Mouse (Mus musculus) midbrain, postnatal 0 days (tissue): ENCODE results near the gene Dcx. TPM values are rescaled to one million over a fixed set of nuclear protein-coding genes. Genes with fewer than 3 reads are reported as not detected.

Experiments
- ATAC-seq: fragments of 200-750 bp; cut with Nextera tagmentation; 2 replicates; pipeline ENCODE4 v1.8.0; 2017; ENCODE audit warnings: moderate number of reproducible peaks, mild to moderate bottlenecking, moderate TSS enrichment, moderate library complexity; ENCODE audit not compliant: low FRiP score
- DNase-seq: peaks from one replicate; pipeline ENCODE4 v3.0.0-alpha.2; 2015; ENCODE audit warnings: low spot score
- H3K27ac ChIP-seq: fragments of 300-500 bp; sonication (generic); 2 replicates; pipeline ENCODE4 v1.5.1; 2014; ENCODE audit warnings: low read depth, mild to moderate bottlenecking, low read length, mixed read lengths
- H3K27me3 ChIP-seq: fragments of 300-500 bp; sonication (generic); 2 replicates; pipeline ENCODE4 v1.6.1; 2014; ENCODE audit warnings: low read length, control low read depth, mixed read lengths; ENCODE audit not compliant: insufficient read depth
- H3K36me3 ChIP-seq: fragments of 300-500 bp; sonication (generic); 2 replicates; pipeline ENCODE4 v1.6.1; 2014; ENCODE audit warnings: low read length, control low read depth, mixed read lengths; ENCODE audit not compliant: insufficient read depth
- H3K4me1 ChIP-seq: fragments of 300-500 bp; sonication (generic); 2 replicates; pipeline ENCODE4 v1.6.1; 2014; ENCODE audit warnings: mild to moderate bottlenecking, control low read depth, antibody characterized with exemption, low read length, mixed read lengths; ENCODE audit not compliant: insufficient read depth
- H3K4me2 ChIP-seq: fragments of 300-500 bp; sonication (generic); 2 replicates; pipeline ENCODE4 v1.6.1; 2014; ENCODE audit warnings: low read depth, mild to moderate bottlenecking, low read length, mixed read lengths; ENCODE audit not compliant: poor library complexity, severe bottlenecking
- H3K4me3 ChIP-seq: fragments of 300-500 bp; sonication (generic); 2 replicates; pipeline ENCODE4 v1.5.1; 2014; ENCODE audit warnings: low read depth, mild to moderate bottlenecking, low read length, moderate library complexity
- H3K9ac ChIP-seq: fragments of 300-500 bp; sonication (generic); replicated peaks from 2 replicates; pipeline ENCODE4 v1.6.1; 2014; ENCODE audit warnings: mild to moderate bottlenecking, low read length, moderate library complexity, mixed read lengths; ENCODE audit not compliant: poor library complexity, severe bottlenecking
- H3K9me3 ChIP-seq: fragments of 300-500 bp; sonication (generic); 2 replicates; pipeline ENCODE4 v1.6.1; 2016; ENCODE audit warnings: low read length, control low read depth
- CTCF ChIP-seq: IDR thresholded peaks from 2 replicates; pipeline ENCODE4 v1.5.1; 2016; ENCODE audit warnings: antibody characterized with exemption, mild to moderate bottlenecking
- WGBS: fragments of 180-500 bp; shearing (Covaris S2); extraction: QIAGEN DNeasy Blood & Tissue Kit; methylation state at CpG from one replicate; pipeline ENCODE4 v1.1.7; 2014; 5-methylcytosine and 5-hydroxymethylcytosine counted together
- polyA plus RNA-seq: library from polyadenylated mRNA; unstranded; fragments of >200 nt; fragmentation: Nextera tagmentation; extraction: Ambion mirVana; gene quantifications from 2 replicates; pipeline ENCODE4 v1.2.1, GENCODE M21; 2015
- total RNA-seq: library from RNA; depleted of rRNA; stranded (reverse); fragments of >200 nt; gene quantifications from 2 replicates; pipeline ENCODE4 v1.2.3, GENCODE M21; 2014

The Dcx gene
- total and polyA plus RNA-seq, 2 experiments from 2014 or later, result 134 to 245 TPM

GRCm38 (mm10) chrX:143893180-143893579 is 39.9 kb downstream of the Dcx start:
- no peak overlapping the region for H3K9ac ChIP-seq
- no peak for ATAC-seq
- H3K36me3 ChIP-seq, result no peaks in the 10 kb centered on the region
- WGBS, result 21% methylated on average over 3 of the region's 3 CpGs
- no peak for TF ChIP-seq CTCF
- no peak overlapping the region for H3K4me2 ChIP-seq
- H3K9me3 ChIP-seq, result no peaks in the 10 kb centered on the region
- no peak overlapping the region for H3K4me3 ChIP-seq
- DNase-seq, result no peak
- no peaks in the 10 kb centered on the region for H3K4me1 ChIP-seq
- no peaks in the 10 kb centered on the region for H3K27me3 ChIP-seq
- H3K27ac ChIP-seq, result no peak overlapping the region

- H3K4me2 ChIP-seq, result no peak overlapping the region
- H3K4me1 ChIP-seq, result no peaks in the 10 kb centered on the region
- no peak overlapping the region for H3K4me3 ChIP-seq
- ATAC-seq, result no peak
- 55% methylated on average over 4 of the region's 4 CpGs for WGBS
- no peak overlapping the region for H3K9ac ChIP-seq
- H3K9me3 ChIP-seq, result no peaks in the 10 kb centered on the region
- no peaks in the 10 kb centered on the region for H3K36me3 ChIP-seq
- H3K27me3 ChIP-seq, result no peaks in the 10 kb centered on the region
- no peak overlapping the region for H3K27ac ChIP-seq
- no peak for TF ChIP-seq CTCF
- DNase-seq, result no peak
These were observed 47.3 kb downstream of the Dcx start for GRCm38 (mm10) chrX:143885765-143886164.

GRCm38 (mm10) chrX:143884953-143885352 is 48.2 kb downstream of the Dcx start:
- WGBS, result 29% methylated on average over 3 of the region's 3 CpGs
- Histone ChIP-seq H3K27ac (0 out of 2 replicates have a peak overlapping the region, but pooled peaks have one; percentile 32), H3K27me3 (no peaks in the 10 kb centered on the region), H3K4me3 (no peak overlapping the region), H3K4me2 (no peak overlapping the region), H3K36me3 (no peaks in the 10 kb centered on the region), H3K9ac (no peak overlapping the region), H3K9me3 (no peaks in the 10 kb centered on the region), H3K4me1 (no peaks in the 10 kb centered on the region)
- TF ChIP-seq CTCF, result no peak
- peak; percentile 27 for DNase-seq
- no peak for ATAC-seq

GRCm38 (mm10) chrX:143884299-143884698 is 48.8 kb downstream of the Dcx start:
- Histone ChIP-seq H3K9ac (no peak overlapping the region), H3K27me3 (no peaks in the 10 kb centered on the region), H3K27ac (no peak overlapping the region), H3K9me3 (no peaks in the 10 kb centered on the region), H3K4me2 (no peak overlapping the region), H3K36me3 (no peaks in the 10 kb centered on the region), H3K4me1 (no peaks in the 10 kb centered on the region), H3K4me3 (no peak overlapping the region)
- DNase-seq (peak; percentile 21), ATAC-seq (no peak)
- no peak for TF ChIP-seq CTCF
- WGBS, result 69% methylated on average over 6 of the region's 6 CpGs

GRCm38 (mm10) chrX:143881806-143882468 is 51.2 kb downstream of the Dcx start:
- ATAC-seq, result no peak
- no peak overlapping the region for H3K27ac ChIP-seq

GRCm38 (mm10) chrX:143879631-143880030 is 53.5 kb downstream of the Dcx start:
- Histone ChIP-seq H3K9me3 (no peaks in the 10 kb centered on the region), H3K4me1 (no peaks in the 10 kb centered on the region), H3K36me3 (no peaks in the 10 kb centered on the region), H3K4me3 (no peak overlapping the region), H3K4me2 (no peak overlapping the region), H3K9ac (no peak overlapping the region), H3K27ac (no peak overlapping the region), H3K27me3 (no peaks in the 10 kb centered on the region)
- 85% methylated on average over 3 of the region's 3 CpGs for WGBS
- DNase-seq (no peak), ATAC-seq (no peak)
- no peak for TF ChIP-seq CTCF

More at GRCm38 (mm10) chrX:143881806-143882468, 51.2 kb downstream of the Dcx start:
- Histone ChIP-seq H3K9ac (no peak overlapping the region), H3K4me2 (no peak overlapping the region), H3K9me3 (no peaks in the 10 kb centered on the region), H3K4me3 (no peak overlapping the region), H3K27me3 (no peaks in the 10 kb centered on the region), H3K4me1 (no peaks in the 10 kb centered on the region), H3K36me3 (no peaks in the 10 kb centered on the region)
- 63% methylated on average over 4 of the region's 4 CpGs for WGBS
- DNase-seq, result peak; percentile 53
- TF ChIP-seq CTCF, result no peak
